Mouse (Mus musculus) G1E (cell line): ENCODE results near the gene Rmnd5a. TPM values are rescaled to one million over a fixed set of nuclear protein-coding genes. Genes with fewer than 3 reads are reported as not detected.

Experiments used
- ATAC-seq: 2 replicates; pipeline ENCODE4 v1.8.0; 2016; ENCODE audit warnings: mild to moderate bottlenecking; ENCODE audit not compliant: insufficient number of reproducible peaks, poor library complexity, low FRiP score, severe bottlenecking; ENCODE audit errors: extremely low read depth
- DNase-seq: peaks from one replicate; pipeline ENCODE4 v3.0.0; 2012; ENCODE audit warnings: low spot score
- H3K27me3 ChIP-seq: 2 replicates; pipeline ENCODE4 v1.6.1; 2012; ENCODE audit warnings: mild to moderate bottlenecking, low read length, inconsistent platforms; ENCODE audit not compliant: insufficient read depth
- H3K36me3 ChIP-seq: replicated peaks from 2 replicates; pipeline ENCODE3; 2012; ENCODE audit warnings: mild to moderate bottlenecking, inconsistent platforms
- H3K4me1 ChIP-seq: 2 replicates; pipeline ENCODE4 v1.6.1; 2012; ENCODE audit warnings: low read depth, low read length, inconsistent platforms, mixed read lengths; ENCODE audit not compliant: insufficient read depth
- H3K4me3 ChIP-seq: 2 replicates; pipeline ENCODE4 v1.5.1; 2012; ENCODE audit warnings: low read depth, mild to moderate bottlenecking, inconsistent platforms, low read length, moderate library complexity, mixed read lengths
- H3K9me3 ChIP-seq: replicated peaks from 2 replicates; pipeline ENCODE4 v1.6.1; 2012; ENCODE audit warnings: inconsistent platforms
- CTCF ChIP-seq: IDR thresholded peaks from 2 replicates; pipeline ENCODE4 v1.5.1; 2012; ENCODE audit warnings: low read depth, low read length, inconsistent platforms, mixed read lengths
- GATA1 ChIP-seq: IDR thresholded peaks from 2 replicates; pipeline ENCODE4 v1.6.1; 2012; ENCODE audit warnings: borderline replicate concordance, low read length, inconsistent platforms, mixed read lengths
- GATA2 ChIP-seq: IDR thresholded peaks from 2 replicates; pipeline ENCODE4 v1.6.1; 2012; ENCODE audit warnings: low read depth, low read length, inconsistent platforms, borderline replicate concordance
- POLR2AphosphoS5 ChIP-seq: IDR thresholded peaks from 2 replicates; pipeline ENCODE4 v1.6.1; 2012; ENCODE audit warnings: low read depth, low read length, inconsistent platforms; ENCODE audit not compliant: insufficient replicate concordance
- TAL1 ChIP-seq: conservative IDR thresholded peaks from 2 replicates; pipeline ENCODE4 v1.6.1; 2012; ENCODE audit warnings: low read depth, low read length, inconsistent platforms, mixed read lengths
- polyA plus RNA-seq: library from polyadenylated mRNA; stranded (reverse); fragments of >175 nt; gene quantifications from 2 replicates; pipeline ENCODE4 v1.2.3, GENCODE M21; 2012
- total RNA-seq, 2 experiments: library from RNA; stranded (forward) in 1 of 2; stranded (reverse) in 1 of 2; fragments of 200-1000 nt in 1 of 2; fragments of >200 nt in 1 of 2; fragmentation: Nextera tagmentation in 1 of 2; gene quantifications; 2 replicates each; pipeline ENCODE4 v1.2.3; 2014 to 2017

Rmnd5a gene
- total and polyA plus RNA-seq, 3 experiments: 7.4 to 89.4 (median 65.9) TPM

GRCm38 (mm10) chr6:71445560-71445959 is 5.1 kb upstream of the Rmnd5a start:
- no peak for DNase-seq
- ATAC-seq: no peak
- no peaks in the 10 kb centered on the region for H3K27me3 ChIP-seq
- no peaks in the 10 kb centered on the region for H3K9me3 ChIP-seq
- peaks cover 36% of the 10 kb centered on the region for H3K4me1 ChIP-seq
- no peak for TF ChIP-seq GATA2
- TF ChIP-seq TAL1: no peak
- no peak for TF ChIP-seq POLR2AphosphoS5
- TF ChIP-seq CTCF: no peak
- TF ChIP-seq GATA1: no peak
- no peak overlapping the region for H3K4me3 ChIP-seq
- no peaks in the 10 kb centered on the region for H3K36me3 ChIP-seq

- Histone ChIP-seq H3K36me3 (no peaks in the 10 kb centered on the region), H3K9me3 (no peaks in the 10 kb centered on the region), H3K27me3 (no peaks in the 10 kb centered on the region), H3K4me3 (no peak overlapping the region), H3K4me1 (peaks cover 36% of the 10 kb centered on the region)
- DNase-seq (no peak), ATAC-seq (no peak)
- TF ChIP-seq POLR2AphosphoS5 (no peak), TAL1 (no peak), CTCF (no peak), GATA2 (no peak), GATA1 (no peak)
These were observed 4.3 kb upstream of the Rmnd5a start for GRCm38 (mm10) chr6:71444756-71445155.

GRCm38 (mm10) chr6:71442130-71442529 is 1.7 kb upstream of the Rmnd5a start:
- ATAC-seq: no peak
- H3K27me3 ChIP-seq: no peaks in the 10 kb centered on the region

GRCm38 (mm10) chr6:71441251-71441580 is 779 bp upstream of the Rmnd5a start:
- TF ChIP-seq POLR2AphosphoS5: no peak
- TF ChIP-seq GATA1: no peak
- TF ChIP-seq CTCF: no peak
- TF ChIP-seq TAL1: no peak
- TF ChIP-seq GATA2: no peak
- Histone ChIP-seq H3K4me3 (peak overlapping the region; percentile 96), H3K36me3 (no peaks in the 10 kb centered on the region), H3K27me3 (no peaks in the 10 kb centered on the region), H3K9me3 (no peaks in the 10 kb centered on the region), H3K4me1 (peaks cover 49% of the 10 kb centered on the region)
- DNase-seq (no peak), ATAC-seq (no peak)

More at GRCm38 (mm10) chr6:71442130-71442529, 1.7 kb upstream of the Rmnd5a start:
- Histone ChIP-seq H3K4me1 (peaks cover 51% of the 10 kb centered on the region), H3K9me3 (no peaks in the 10 kb centered on the region), H3K36me3 (no peaks in the 10 kb centered on the region), H3K4me3 (no peak overlapping the region; the same call in 1 of the 2 replicates)
- TF ChIP-seq TAL1 (no peak), CTCF (no peak), GATA2 (no peak), POLR2AphosphoS5 (no peak), GATA1 (no peak)
- no peak for DNase-seq

- Histone ChIP-seq H3K27me3 (no peaks in the 10 kb centered on the region), H3K9me3 (no peaks in the 10 kb centered on the region), H3K4me1 (peaks cover 42% of the 10 kb centered on the region), H3K4me3 (peak overlapping the region; percentile 96), H3K36me3 (no peaks in the 10 kb centered on the region)
- TF ChIP-seq POLR2AphosphoS5 (no peak), TAL1 (no peak), GATA1 (no peak), CTCF (no peak), GATA2 (no peak)
- DNase-seq (no peak), ATAC-seq (no peak)
These were observed 283 bp downstream of the Rmnd5a start for GRCm38 (mm10) chr6:71440217-71440491.

GRCm38 (mm10) chr6:71439506-71440216 is 776 bp downstream of the Rmnd5a start:
- peak; percentile 32 for DNase-seq
- TF ChIP-seq TAL1: no peak
- TF ChIP-seq CTCF: no peak
- TF ChIP-seq GATA2: no peak
- no peak for TF ChIP-seq GATA1
- no peak for TF ChIP-seq POLR2AphosphoS5
- H3K9me3 ChIP-seq: no peaks in the 10 kb centered on the region
- no peak for ATAC-seq
- no peaks in the 10 kb centered on the region for H3K27me3 ChIP-seq
- H3K4me1 ChIP-seq: peaks cover 38% of the 10 kb centered on the region
- peak overlapping the region; percentile 96 for H3K4me3 ChIP-seq
- no peaks in the 10 kb centered on the region for H3K36me3 ChIP-seq
